ENCODE assay signal across 8 mouse cellular contexts in genomic region chr5:13628606-13629311, GRCm38 (mm10).
DNase-seq lines count a peak whose midpoint lies in the region; ATAC-seq and TF ChIP-seq lines count a peak whose summit lies in the region.

No protein-coding gene starts in this region.

- no peak overlapping the region for H3K27ac ChIP-seq in thymus, adult 2 months (ENCODE audit: control insufficient read depth, insufficient read depth, low read length)
- peak overlapping the region; percentile 57; the same call in 1 of the 2 replicates for H3K27ac ChIP-seq in embryonic facial prominence, embryonic 12.5 days
- H3K27ac ChIP-seq in limb, embryonic 10.5 days, result peak overlapping the region; percentile 74
- H3K27ac ChIP-seq in midbrain, embryonic 13.5 days, result no peak overlapping the region; the same call in 1 of the 2 replicates

- no peaks in the 10 kb centered on the region for H3K36me3 ChIP-seq in thymus, adult 2 months (ENCODE audit: control insufficient read depth, insufficient read depth, low read length)
- no peaks in the 10 kb centered on the region for H3K36me3 ChIP-seq in embryonic facial prominence, embryonic 12.5 days
- no peaks in the 10 kb centered on the region for H3K36me3 ChIP-seq in limb, embryonic 10.5 days
- no peaks in the 10 kb centered on the region for H3K36me3 ChIP-seq in midbrain, embryonic 13.5 days

- no peak for TF ChIP-seq POLR2A in thymus, adult 2 months (IDR thresholded peaks at IDR 0.05; ENCODE audit: control insufficient read depth, extremely low read depth, insufficient read depth, low read length, poor library complexity)

- no peaks in the 10 kb centered on the region for H3K27me3 ChIP-seq in thymus, adult 2 months (ENCODE audit: control insufficient read depth, insufficient read depth, low read length)
- H3K27me3 ChIP-seq in embryonic facial prominence, embryonic 12.5 days, result no peaks in the 10 kb centered on the region
- no peaks in the 10 kb centered on the region for H3K27me3 ChIP-seq in limb, embryonic 10.5 days (ENCODE audit: low read depth, poor library complexity, severe bottlenecking)
- peaks cover 55% of the 10 kb centered on the region for H3K27me3 ChIP-seq in midbrain, embryonic 13.5 days

- H3K4me2 ChIP-seq in embryonic facial prominence, embryonic 12.5 days (replicated peaks), result peak overlapping the region; percentile 58
- peak overlapping the region; percentile 59 for H3K4me2 ChIP-seq in midbrain, embryonic 13.5 days (replicated peaks)

- H3K4me3 ChIP-seq in thymus, adult 2 months (ENCODE audit: control insufficient read depth, insufficient read depth, low read length), result no peak overlapping the region
- H3K4me3 ChIP-seq in embryonic facial prominence, embryonic 12.5 days, result peak overlapping the region; percentile 29
- peak overlapping the region; percentile 48 for H3K4me3 ChIP-seq in limb, embryonic 10.5 days
- H3K4me3 ChIP-seq in midbrain, embryonic 13.5 days (replicated peaks), result peak overlapping the region; percentile 39

- peak; percentile 26 for DNase-seq in thymus, adult 2 months
- no peak for DNase-seq in thymus, adult 18-20 months
- DNase-seq in heart, adult 11 months, result peak; percentile 90
- DNase-seq in kidney, adult 11 months, result peak; percentile 36
- peak; percentile 93 for DNase-seq in limb, embryonic 10.5 days (ENCODE audit: low spot score)
- peak; percentile 12 to 71 for DNase-seq in spleen, postnatal 10 days (ENCODE audit: low spot score in 2 of 2)

- TF ChIP-seq CTCF in thymus, adult 2 months (IDR thresholded peaks at IDR 0.05; ENCODE audit: borderline replicate concordance, control insufficient read depth, extremely low read depth, insufficient read depth, low read length, poor library complexity), result peak; percentile 37; the same call in 1 of the 2 replicates

- H3K4me1 ChIP-seq in thymus, adult 2 months (replicated peaks; ENCODE audit: control insufficient read depth, insufficient read depth, low read length), result no peaks in the 10 kb centered on the region
- 0 out of 2 replicates have a peak, but pooled peaks cover 9% of the 10 kb centered on the region for H3K4me1 ChIP-seq in embryonic facial prominence, embryonic 12.5 days
- peaks cover 10% of the 10 kb centered on the region for H3K4me1 ChIP-seq in limb, embryonic 10.5 days
- peaks cover 13% of the 10 kb centered on the region for H3K4me1 ChIP-seq in midbrain, embryonic 13.5 days (replicated peaks)

- no peaks in the 10 kb centered on the region for H3K9me3 ChIP-seq in embryonic facial prominence, embryonic 12.5 days
- H3K9me3 ChIP-seq in limb, embryonic 10.5 days (replicated peaks), result no peaks in the 10 kb centered on the region
- H3K9me3 ChIP-seq in midbrain, embryonic 13.5 days, result no peaks in the 10 kb centered on the region

- WGBS in thymus, adult 2 months, result 9% methylated on average over 24 of the region's 24 CpGs
- 8% methylated on average over 24 of the region's 24 CpGs for WGBS in embryonic facial prominence, embryonic 12.5 days
- WGBS in limb, embryonic 10.5 days, result 14% methylated on average over 24 of the region's 24 CpGs
- WGBS in midbrain, embryonic 13.5 days, result 11% methylated on average over 24 of the region's 24 CpGs

- no peak overlapping the region for H3K9ac ChIP-seq in embryonic facial prominence, embryonic 12.5 days
- peak overlapping the region; percentile 61 for H3K9ac ChIP-seq in midbrain, embryonic 13.5 days (replicated peaks)

- ATAC-seq in embryonic facial prominence, embryonic 12.5 days (ENCODE audit: insufficient number of reproducible peaks, insufficient read depth, low FRiP score, low TSS enrichment), result peak; percentile 79
- ATAC-seq in midbrain, embryonic 13.5 days, result peak; percentile 85

Comparison
In these comparisons a context has a peak if more than half of its experiments do, and no peak if none do; other contexts are left out.
1. DNase-seq: peak in thymus, adult 2 months (single experiment), heart, adult 11 months (single experiment), kidney, adult 11 months (single experiment), limb, embryonic 10.5 days (single experiment) and spleen, postnatal 10 days (2 of 2); none in thymus, adult 18-20 months (0 of 2).
2. H3K27ac ChIP-seq: peak in embryonic facial prominence, embryonic 12.5 days (single experiment) and limb, embryonic 10.5 days (single experiment); none in thymus, adult 2 months (single experiment) and midbrain, embryonic 13.5 days (single experiment).